In the genomic region with DNA sequence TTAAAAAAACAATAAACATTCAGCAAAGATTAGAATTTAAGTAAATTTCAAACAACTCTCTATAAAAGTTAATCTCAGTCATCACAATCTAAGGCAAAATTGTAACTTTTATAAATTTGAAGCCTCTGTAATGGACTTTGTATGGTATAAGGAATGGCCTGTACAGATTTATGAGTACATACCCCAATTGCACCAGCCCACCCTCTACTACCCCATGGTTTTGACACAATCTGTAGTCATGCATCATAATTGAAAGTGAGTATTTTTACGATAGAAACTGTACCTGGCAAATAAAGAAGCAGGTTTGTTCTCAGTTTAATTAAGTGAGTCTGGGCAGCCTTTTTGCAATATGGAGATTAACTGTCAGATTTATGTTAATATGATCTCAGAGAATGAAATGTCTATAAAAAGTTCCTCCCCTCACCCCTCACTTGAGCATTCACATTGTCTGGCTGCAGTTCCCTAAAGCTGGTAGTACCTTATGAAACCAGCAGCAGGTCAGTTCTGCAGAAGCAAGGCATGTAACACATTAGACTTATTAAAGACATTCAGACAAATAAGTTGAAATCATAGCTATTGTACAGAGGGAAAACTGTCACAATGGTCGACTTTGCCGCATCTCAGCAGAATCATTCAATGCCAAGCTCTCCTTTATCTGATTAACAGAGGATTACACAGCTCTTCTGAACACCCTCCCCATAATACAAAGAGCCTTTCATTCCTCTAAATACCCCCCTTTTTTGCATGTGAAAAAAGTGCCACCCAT, we compare ENCODE assay signal across 18 mouse cellular contexts.
DNase-seq lines count a peak whose midpoint lies in the region; ATAC-seq lines count a peak whose summit lies in the region.
"Had no signal": no experiment of that assay in that cellular context is flagged by ENCODE, and none has a peak within 500 bp of the region (broad histone marks: within the 10 kb centered on the region; RNA-seq: fewer than 3 reads in every experiment).

No protein-coding gene starts in this region.

- H3K36me3 ChIP-seq in forebrain, embryonic 11.5 days (ENCODE audit: control insufficient read depth, insufficient read depth, low read length), result no peaks in the 10 kb centered on the region
- H3K36me3 ChIP-seq in forebrain, embryonic 10.5 days (replicated peaks), result no peaks in the 10 kb centered on the region
- H3K36me3 ChIP-seq in forebrain, embryonic 12.5 days (replicated peaks), result no peaks in the 10 kb centered on the region
- H3K36me3 ChIP-seq in hindbrain, embryonic 14.5 days (replicated peaks; ENCODE audit: control insufficient read depth, insufficient read depth), result no peaks in the 10 kb centered on the region
- no peaks in the 10 kb centered on the region for H3K36me3 ChIP-seq in midbrain, embryonic 16.5 days (ENCODE audit: control insufficient read depth, insufficient read depth, low read length)
- H3K36me3 ChIP-seq: G1E; heart, embryonic 10.5 days had no signal

- ATAC-seq in forebrain, embryonic 11.5 days (replicated peaks; ENCODE audit: low FRiP score), result peak; percentile 80
- peak; percentile 78 for ATAC-seq in forebrain, embryonic 12.5 days (ENCODE audit: low FRiP score)
- ATAC-seq in hindbrain, embryonic 14.5 days (ENCODE audit: low FRiP score), result peak; percentile 61; the same call in 1 of the 2 replicates
- peak; percentile 78 for ATAC-seq in midbrain, embryonic 16.5 days
- ATAC-seq: CD4-positive, CD25-positive, alpha-beta regulatory T cell, adult 4 months had no signal

- H3K9ac ChIP-seq in forebrain, embryonic 11.5 days (ENCODE audit: low read length), result no peak overlapping the region
- no peak overlapping the region for H3K9ac ChIP-seq in forebrain, embryonic 12.5 days
- no peak overlapping the region for H3K9ac ChIP-seq in hindbrain, embryonic 14.5 days
- H3K9ac ChIP-seq in midbrain, embryonic 16.5 days (ENCODE audit: low read depth, low read length), result no peak overlapping the region

- no peak for DNase-seq in forebrain, embryonic 11.5 days (ENCODE audit: low spot score)
- no peak for DNase-seq in forebrain, embryonic 10.5 days (ENCODE audit: extremely low spot score, low spot score)
- no peak for DNase-seq in hindbrain, embryonic 14.5 days (ENCODE audit: low spot score)
- no peak for DNase-seq in frontal cortex, postnatal 25 days (ENCODE audit: low spot score in 2 of 2)
- DNase-seq in spleen, adult 12 weeks (ENCODE audit: low spot score), result no peak
- no peak for DNase-seq in natural killer cell, adult 2 months (ENCODE audit: low spot score in 2 of 2)
- DNase-seq: cerebellum, adult 11 months; cerebellum, postnatal 14 days; heart, postnatal 10 days; lung, adult 2 months; right cerebral cortex, postnatal 25 days had no signal

- H3K9me3 ChIP-seq in forebrain, embryonic 11.5 days (ENCODE audit: control insufficient read depth, low read length), result no peaks in the 10 kb centered on the region
- H3K9me3 ChIP-seq in forebrain, embryonic 10.5 days, result no peaks in the 10 kb centered on the region
- no peaks in the 10 kb centered on the region for H3K9me3 ChIP-seq in forebrain, embryonic 12.5 days
- no peaks in the 10 kb centered on the region for H3K9me3 ChIP-seq in hindbrain, embryonic 14.5 days (ENCODE audit: control insufficient read depth, low read length)
- no peaks in the 10 kb centered on the region for H3K9me3 ChIP-seq in midbrain, embryonic 16.5 days (replicated peaks; ENCODE audit: control insufficient read depth, low read length, poor library complexity, severe bottlenecking)
- H3K9me3 ChIP-seq: G1E; heart, embryonic 10.5 days had no signal

- WGBS in forebrain, embryonic 11.5 days, result 34% methylated on average over 1 of the region's 3 CpGs
- 34% methylated on average over 3 of the region's 3 CpGs for WGBS in forebrain, embryonic 10.5 days
- WGBS in forebrain, embryonic 12.5 days, result 11% methylated on average over 3 of the region's 3 CpGs
- 34% methylated on average over 2 of the region's 3 CpGs for WGBS in hindbrain, embryonic 14.5 days
- WGBS in midbrain, embryonic 16.5 days, result 25% methylated on average over 1 of the region's 3 CpGs

- no peak overlapping the region for H3K4me2 ChIP-seq in forebrain, embryonic 11.5 days (ENCODE audit: low read depth, low read length, severe bottlenecking)
- H3K4me2 ChIP-seq in forebrain, embryonic 12.5 days, result no peak overlapping the region
- H3K4me2 ChIP-seq in hindbrain, embryonic 14.5 days (replicated peaks), result no peak overlapping the region
- H3K4me2 ChIP-seq in midbrain, embryonic 16.5 days (ENCODE audit: low read length), result no peak overlapping the region
- H3K4me2 ChIP-seq: liver, embryonic 11.5 days had no signal

- H3K4me3 ChIP-seq in forebrain, embryonic 11.5 days (ENCODE audit: low read depth, low read length), result no peak overlapping the region
- no peak overlapping the region for H3K4me3 ChIP-seq in forebrain, embryonic 10.5 days
- H3K4me3 ChIP-seq in forebrain, embryonic 12.5 days (replicated peaks), result no peak overlapping the region
- no peak overlapping the region for H3K4me3 ChIP-seq in hindbrain, embryonic 14.5 days (replicated peaks; ENCODE audit: low read length)
- no peak overlapping the region for H3K4me3 ChIP-seq in midbrain, embryonic 16.5 days (ENCODE audit: low read depth, low read length)
- H3K4me3 ChIP-seq: heart, embryonic 10.5 days had no signal

- no peaks in the 10 kb centered on the region for H3K4me1 ChIP-seq in forebrain, embryonic 11.5 days (replicated peaks; ENCODE audit: control insufficient read depth, insufficient read depth, low read length)
- H3K4me1 ChIP-seq in forebrain, embryonic 10.5 days, result peaks cover 12% of the 10 kb centered on the region; the same call in 1 of the 2 replicates
- H3K4me1 ChIP-seq in forebrain, embryonic 12.5 days, result peaks cover 7% of the 10 kb centered on the region
- no peaks in the 10 kb centered on the region for H3K4me1 ChIP-seq in hindbrain, embryonic 14.5 days (replicated peaks; ENCODE audit: control insufficient read depth, insufficient read depth, low read length)
- H3K4me1 ChIP-seq in midbrain, embryonic 16.5 days (ENCODE audit: control insufficient read depth, insufficient read depth, low read length), result no peaks in the 10 kb centered on the region
- H3K4me1 ChIP-seq: heart, embryonic 10.5 days had no signal

- H3K27ac ChIP-seq in forebrain, embryonic 11.5 days (ENCODE audit: low read depth, low read length), result peak overlapping the region; percentile 31; the same call in 1 of the 2 replicates
- H3K27ac ChIP-seq in forebrain, embryonic 10.5 days, result no peak overlapping the region
- H3K27ac ChIP-seq in forebrain, embryonic 12.5 days, result peak overlapping the region; percentile 60; the same call in 1 of the 2 replicates
- no peak overlapping the region for H3K27ac ChIP-seq in hindbrain, embryonic 14.5 days
- no peak overlapping the region for H3K27ac ChIP-seq in midbrain, embryonic 16.5 days (ENCODE audit: low read length)
- H3K27ac ChIP-seq: heart, embryonic 10.5 days; macrophage had no signal

- no peaks in the 10 kb centered on the region for H3K27me3 ChIP-seq in forebrain, embryonic 11.5 days (ENCODE audit: control insufficient read depth, insufficient read depth, low read length)
- H3K27me3 ChIP-seq in forebrain, embryonic 10.5 days (ENCODE audit: poor library complexity, severe bottlenecking), result no peaks in the 10 kb centered on the region
- no peaks in the 10 kb centered on the region for H3K27me3 ChIP-seq in forebrain, embryonic 12.5 days
- no peaks in the 10 kb centered on the region for H3K27me3 ChIP-seq in hindbrain, embryonic 14.5 days (ENCODE audit: control insufficient read depth, insufficient read depth, low read length)
- H3K27me3 ChIP-seq in midbrain, embryonic 16.5 days (ENCODE audit: control insufficient read depth, insufficient read depth, low read depth, low read length), result no peaks in the 10 kb centered on the region

Comparison
In these comparisons a context has a peak if more than half of its experiments do, and no peak if none do; other contexts are left out.
1. H3K27ac ChIP-seq: peak in forebrain, embryonic 11.5 days (single experiment) and forebrain, embryonic 12.5 days (single experiment); none in forebrain, embryonic 10.5 days (single experiment), hindbrain, embryonic 14.5 days (single experiment) and midbrain, embryonic 16.5 days (single experiment).
2. Peak in every context shown above with its lines, with median percentiles within 50 percentile points of each other: ATAC-seq.